Mouse (Mus musculus): ENCODE data around the gene Rasa2. TPM values are rescaled to one million over a fixed set of nuclear protein-coding genes. Genes with fewer than 3 reads are reported as not detected.

The Rasa2 gene
- total RNA-seq, 1 experiment, result 9.7 TPM

- no peak for DNase-seq (ENCODE audit: low read depth, low spot score)
- in situ Hi-C loops (cut with MboI; ENCODE audit: low sequenced_read_pairs in 2 of 2, unreplicated experiment in 2 of 2), result no loop called here
- no peak for TF ChIP-seq ZNF384 (IDR thresholded peaks at IDR 0.05; ENCODE audit: low read depth, low read length)
- no peak for TF ChIP-seq HCFC1 (IDR thresholded peaks at IDR 0.05; ENCODE audit: borderline replicate concordance, insufficient read depth, low read length)
- H3K9ac ChIP-seq (ENCODE audit: insufficient read depth, low read depth, low read length, poor library complexity, severe bottlenecking), result no peak overlapping the region
- H3K36me3 ChIP-seq (ENCODE audit: control insufficient read depth, insufficient read depth, low read length, poor library complexity, severe bottlenecking), result no peaks in the 10 kb centered on the region
- H3K4me3 ChIP-seq (ENCODE audit: insufficient read depth in 1 of 2, low read depth in 1 of 2, low read length in 2 of 2, poor library complexity in 1 of 2, severe bottlenecking in 1 of 2), result no peak overlapping the region
- H3K9me3 ChIP-seq (ENCODE audit: control insufficient read depth, insufficient read depth, low read depth, low read length), result no peaks in the 10 kb centered on the region
- H3K4me1 ChIP-seq (ENCODE audit: control insufficient read depth in 2 of 2, insufficient read depth in 2 of 2, low read length in 2 of 2, poor library complexity in 1 of 2), result peaks cover 2 to 3% of the 10 kb centered on the region in 2 experiments; a peak in 2 of 4 replicates
- H3K27ac ChIP-seq (ENCODE audit: insufficient read depth, low read depth, low read length, poor library complexity, severe bottlenecking), result no peak overlapping the region
Observed at GRCm38 (mm10) chr9:96629151-96629550, 2.3 kb downstream of the Rasa2 start.

- in situ Hi-C loops (cut with MboI; ENCODE audit: low sequenced_read_pairs in 2 of 2, unreplicated experiment in 2 of 2), result no loop called here
- H3K4me1 ChIP-seq (ENCODE audit: control insufficient read depth in 2 of 2, insufficient read depth in 2 of 2, low read length in 2 of 2, poor library complexity in 1 of 2), result peaks cover 2 to 3% of the 10 kb centered on the region in 2 experiments; a peak in 2 of 4 replicates
- no peak for DNase-seq (ENCODE audit: low read depth, low spot score)
Observed at GRCm38 (mm10) chr9:96627557-96628085, 3.8 kb downstream of the Rasa2 start.

GRCm38 (mm10) chr9:96627042-96627441 is 4.4 kb downstream of the Rasa2 start:
- no peak overlapping the region for H3K4me3 ChIP-seq (ENCODE audit: insufficient read depth in 1 of 2, low read depth in 1 of 2, low read length in 2 of 2, poor library complexity in 1 of 2, severe bottlenecking in 1 of 2)
- no peak overlapping the region for H3K27ac ChIP-seq (ENCODE audit: insufficient read depth, low read depth, low read length, poor library complexity, severe bottlenecking)
- H3K4me1 ChIP-seq (ENCODE audit: control insufficient read depth in 2 of 2, insufficient read depth in 2 of 2, low read length in 2 of 2, poor library complexity in 1 of 2), result peaks cover 2 to 3% of the 10 kb centered on the region in 2 experiments; a peak in 2 of 4 replicates
- no peak overlapping the region for H3K9ac ChIP-seq (ENCODE audit: insufficient read depth, low read depth, low read length, poor library complexity, severe bottlenecking)
- H3K9me3 ChIP-seq (ENCODE audit: control insufficient read depth, insufficient read depth, low read depth, low read length), result no peaks in the 10 kb centered on the region
- no peak for TF ChIP-seq CHD2 (IDR thresholded peaks at IDR 0.05; ENCODE audit: low read depth, low read length)
- no peak for TF ChIP-seq MAFK (IDR thresholded peaks at IDR 0.05; ENCODE audit: insufficient read depth, low read depth, low read length)
- no peak for TF ChIP-seq ZC3H11A (IDR thresholded peaks at IDR 0.05; ENCODE audit: borderline replicate concordance, low read depth, low read length)
- TF ChIP-seq HCFC1 (IDR thresholded peaks at IDR 0.05; ENCODE audit: borderline replicate concordance, insufficient read depth, low read length), result no peak
- TF ChIP-seq ZNF384 (IDR thresholded peaks at IDR 0.05; ENCODE audit: low read depth, low read length), result no peak
- no peak for DNase-seq (ENCODE audit: low read depth, low spot score)
- no peaks in the 10 kb centered on the region for H3K36me3 ChIP-seq (ENCODE audit: control insufficient read depth, insufficient read depth, low read length, poor library complexity, severe bottlenecking)
- in situ Hi-C loops (cut with MboI; ENCODE audit: low sequenced_read_pairs in 2 of 2, unreplicated experiment in 2 of 2), result no loop called here

More at GRCm38 (mm10) chr9:96627557-96628085, 3.8 kb downstream of the Rasa2 start:
- H3K9me3 ChIP-seq (ENCODE audit: control insufficient read depth, insufficient read depth, low read depth, low read length), result no peaks in the 10 kb centered on the region
- no peak overlapping the region for H3K27ac ChIP-seq (ENCODE audit: insufficient read depth, low read depth, low read length, poor library complexity, severe bottlenecking)
- no peak overlapping the region for H3K4me3 ChIP-seq (ENCODE audit: insufficient read depth in 1 of 2, low read depth in 1 of 2, low read length in 2 of 2, poor library complexity in 1 of 2, severe bottlenecking in 1 of 2)
- no peak overlapping the region for H3K9ac ChIP-seq (ENCODE audit: insufficient read depth, low read depth, low read length, poor library complexity, severe bottlenecking)
- TF ChIP-seq HCFC1 (IDR thresholded peaks at IDR 0.05; ENCODE audit: borderline replicate concordance, insufficient read depth, low read length) (no peak), MAFK (IDR thresholded peaks at IDR 0.05; ENCODE audit: insufficient read depth, low read depth, low read length) (no peak), ZC3H11A (IDR thresholded peaks at IDR 0.05; ENCODE audit: borderline replicate concordance, low read depth, low read length) (no peak), CHD2 (IDR thresholded peaks at IDR 0.05; ENCODE audit: low read depth, low read length) (no peak), ZNF384 (IDR thresholded peaks at IDR 0.05; ENCODE audit: low read depth, low read length) (no peak)
- no peaks in the 10 kb centered on the region for H3K36me3 ChIP-seq (ENCODE audit: control insufficient read depth, insufficient read depth, low read length, poor library complexity, severe bottlenecking)

- Histone ChIP-seq H3K4me3 (ENCODE audit: insufficient read depth in 1 of 2, low read depth in 1 of 2, low read length in 2 of 2, poor library complexity in 1 of 2, severe bottlenecking in 1 of 2) (no peak overlapping the region), H3K4me1 (ENCODE audit: control insufficient read depth in 2 of 2, insufficient read depth in 2 of 2, low read length in 2 of 2, poor library complexity in 1 of 2) (no peaks in the 10 kb centered on the region), H3K9ac (ENCODE audit: insufficient read depth, low read depth, low read length, poor library complexity, severe bottlenecking) (no peak overlapping the region), H3K27ac (ENCODE audit: insufficient read depth, low read depth, low read length, poor library complexity, severe bottlenecking) (no peak overlapping the region), H3K36me3 (ENCODE audit: control insufficient read depth, insufficient read depth, low read length, poor library complexity, severe bottlenecking) (no peaks in the 10 kb centered on the region), H3K9me3 (ENCODE audit: control insufficient read depth, insufficient read depth, low read depth, low read length) (no peaks in the 10 kb centered on the region; the same call in 1 of the 2 replicates)
- TF ChIP-seq ZNF384 (IDR thresholded peaks at IDR 0.05; ENCODE audit: low read depth, low read length) (no peak), ZC3H11A (IDR thresholded peaks at IDR 0.05; ENCODE audit: borderline replicate concordance, low read depth, low read length) (no peak), MAFK (IDR thresholded peaks at IDR 0.05; ENCODE audit: insufficient read depth, low read depth, low read length) (no peak), CHD2 (IDR thresholded peaks at IDR 0.05; ENCODE audit: low read depth, low read length) (no peak), HCFC1 (IDR thresholded peaks at IDR 0.05; ENCODE audit: borderline replicate concordance, insufficient read depth, low read length) (no peak)
- DNase-seq (ENCODE audit: low read depth, low spot score), result no peak
- in situ Hi-C loops (cut with MboI; ENCODE audit: low sequenced_read_pairs in 2 of 2, unreplicated experiment in 2 of 2), result no loop called here
Observed at GRCm38 (mm10) chr9:96618448-96619176, 12.8 kb downstream of the Rasa2 start.

Measured in ES-E14 (cell line).